Mouse (Mus musculus) testis, postnatal 14 days (tissue): Measurements from ENCODE around the gene C1ql4.
A peak's percentile ranks its signal among the peaks of the same experiment; 100 is the strongest.

Experiments used
- DNase-seq: peaks from one replicate; pipeline ENCODE4 v3.0.0; 2021; ENCODE audit warnings: low spot score

Gene C1ql4

GRCm38 (mm10) chr15:99087253-99088075 lies at the start of gene C1ql4:
TSS of gene C1ql4 (minus strand) at chr15:99087817.
- peak; percentile 68 for DNase-seq

- DNase-seq = no peak
Observed at GRCm38 (mm10) chr15:99129956-99130910, 42.6 kb upstream of the C1ql4 start.

- no peak for DNase-seq
Observed at GRCm38 (mm10) chr15:99129441-99129840, 41.8 kb upstream of the C1ql4 start.

GRCm38 (mm10) chr15:99127851-99128522 lies 40.4 kb upstream of the C1ql4 start:
- no peak for DNase-seq

GRCm38 (mm10) chr15:99126816-99127365 lies 39.3 kb upstream of the C1ql4 start:
- no peak for DNase-seq

GRCm38 (mm10) chr15:99126081-99126815 lies 38.6 kb upstream of the C1ql4 start:
- DNase-seq = peak; percentile 88

GRCm38 (mm10) chr15:99125711-99126080 lies 38.1 kb upstream of the C1ql4 start, which contains the start of gene Spats2:
TSS of gene Spats2 (plus strand) at chr15:99125916.
- DNase-seq = no peak

- no peak for DNase-seq
Observed at GRCm38 (mm10) chr15:99122642-99123041, 35.0 kb upstream of the C1ql4 start.

GRCm38 (mm10) chr15:99120814-99121213 lies 33.2 kb upstream of the C1ql4 start:
- DNase-seq = no peak

- DNase-seq = no peak
Observed at GRCm38 (mm10) chr15:99116539-99116938, 28.9 kb upstream of the C1ql4 start.

GRCm38 (mm10) chr15:99115065-99115423 lies 27.4 kb upstream of the C1ql4 start:
- DNase-seq = no peak

GRCm38 (mm10) chr15:99114312-99115064 lies 26.9 kb upstream of the C1ql4 start:
- DNase-seq = no peak

GRCm38 (mm10) chr15:99113396-99113975 lies 25.9 kb upstream of the C1ql4 start:
- no peak for DNase-seq

GRCm38 (mm10) chr15:99112843-99113395 lies 25.3 kb upstream of the C1ql4 start:
- no peak for DNase-seq

GRCm38 (mm10) chr15:99111809-99112208 lies 24.2 kb upstream of the C1ql4 start:
- DNase-seq = no peak

GRCm38 (mm10) chr15:99111139-99111538 lies 23.5 kb upstream of the C1ql4 start:
- no peak for DNase-seq

GRCm38 (mm10) chr15:99107866-99108265 lies 20.2 kb upstream of the C1ql4 start:
- DNase-seq = no peak

- DNase-seq = no peak
Observed at GRCm38 (mm10) chr15:99105238-99105637, 17.6 kb upstream of the C1ql4 start.

- no peak for DNase-seq
Observed at GRCm38 (mm10) chr15:99099984-99100383, 12.4 kb upstream of the C1ql4 start.

- DNase-seq = peak; percentile 46
Observed at GRCm38 (mm10) chr15:99099139-99099556, 11.5 kb upstream of the C1ql4 start.
